Mouse (Mus musculus) neural tube, embryonic 11.5 days (tissue): Measurements from ENCODE around the gene Kidins220. TPM values are rescaled to one million over a fixed set of nuclear protein-coding genes. Genes with fewer than 3 reads are reported as not detected.

ENCODE experiments used
- ATAC-seq: fragments of 200-750 bp; cut with Nextera tagmentation; 2 replicates; pipeline ENCODE4 v1.8.0; 2017; ENCODE audit warnings: moderate number of reproducible peaks, mild to moderate bottlenecking, moderate TSS enrichment, moderate library complexity; ENCODE audit not compliant: insufficient read depth, low FRiP score, low TSS enrichment
- DNase-seq: peaks from one replicate; pipeline ENCODE4 v3.0.0-alpha.2; 2015; ENCODE audit warnings: low spot score
- H3K27ac ChIP-seq: fragments of 300-500 bp; sonication (generic); 2 replicates; pipeline ENCODE4 v1.5.1; 2014; ENCODE audit warnings: low read depth, mild to moderate bottlenecking, low read length
- H3K27me3 ChIP-seq: fragments of 300-500 bp; sonication (generic); 2 replicates; pipeline ENCODE4 v1.6.1; 2014; ENCODE audit warnings: mild to moderate bottlenecking, low read length, mixed read lengths; ENCODE audit not compliant: control insufficient read depth, insufficient read depth
- H3K36me3 ChIP-seq: fragments of 300-500 bp; sonication (generic); 2 replicates; pipeline ENCODE4 v1.6.1; 2014; ENCODE audit warnings: mild to moderate bottlenecking, low read length, moderate library complexity, mixed read lengths; ENCODE audit not compliant: control insufficient read depth, insufficient read depth
- H3K4me1 ChIP-seq: fragments of 300-500 bp; sonication (generic); 2 replicates; pipeline ENCODE4 v1.6.1; 2014; ENCODE audit warnings: low read length, mixed read lengths; ENCODE audit not compliant: control insufficient read depth, insufficient read depth
- H3K4me2 ChIP-seq: fragments of 300-500 bp; sonication (generic); 2 replicates; pipeline ENCODE4 v1.6.1; 2014; ENCODE audit warnings: low read depth, mild to moderate bottlenecking, moderate library complexity
- H3K4me3 ChIP-seq: fragments of 300-500 bp; sonication (generic); 2 replicates; pipeline ENCODE4 v1.5.1; 2014; ENCODE audit warnings: low read depth, low read length
- H3K9ac ChIP-seq: fragments of 300-500 bp; sonication (generic); 2 replicates; pipeline ENCODE4 v1.6.1; 2014; ENCODE audit warnings: mild to moderate bottlenecking, low read length
- H3K9me3 ChIP-seq: fragments of 300-500 bp; sonication (generic); 2 replicates; pipeline ENCODE4 v1.6.1; 2016; ENCODE audit warnings: low read length; ENCODE audit not compliant: control insufficient read depth
- WGBS: fragments of 180-500 bp; shearing (Covaris S2); extraction: QIAGEN DNeasy Blood & Tissue Kit; methylation state at CpG from one replicate; pipeline ENCODE4 v1.1.7; 2014; 5-methylcytosine and 5-hydroxymethylcytosine counted together
- polyA plus RNA-seq: library from polyadenylated mRNA; unstranded; fragments of >200 nt; fragmentation: Nextera tagmentation; extraction: Ambion mirVana; gene quantifications from 2 replicates; pipeline ENCODE4 v1.2.1, GENCODE M21; 2014

The Kidins220 gene
- polyA plus RNA-seq, 1 experiment from 2014 or later: 64.0 TPM

GRCm38 (mm10) chr12:24952147-24952546 lies 22.6 kb upstream of the Kidins220 start:
- Histone ChIP-seq H3K9me3 (no peaks in the 10 kb centered on the region), H3K4me3 (no peak overlapping the region), H3K9ac (no peak overlapping the region), H3K4me2 (no peak overlapping the region), H3K27ac (no peak overlapping the region), H3K27me3 (no peaks in the 10 kb centered on the region), H3K36me3 (no peaks in the 10 kb centered on the region; the same call in 1 of the 2 replicates), H3K4me1 (no peaks in the 10 kb centered on the region)
- DNase-seq (peak; percentile 70), ATAC-seq (no peak)
- 66% methylated on average over 6 of the region's 6 CpGs for WGBS

DNA sequence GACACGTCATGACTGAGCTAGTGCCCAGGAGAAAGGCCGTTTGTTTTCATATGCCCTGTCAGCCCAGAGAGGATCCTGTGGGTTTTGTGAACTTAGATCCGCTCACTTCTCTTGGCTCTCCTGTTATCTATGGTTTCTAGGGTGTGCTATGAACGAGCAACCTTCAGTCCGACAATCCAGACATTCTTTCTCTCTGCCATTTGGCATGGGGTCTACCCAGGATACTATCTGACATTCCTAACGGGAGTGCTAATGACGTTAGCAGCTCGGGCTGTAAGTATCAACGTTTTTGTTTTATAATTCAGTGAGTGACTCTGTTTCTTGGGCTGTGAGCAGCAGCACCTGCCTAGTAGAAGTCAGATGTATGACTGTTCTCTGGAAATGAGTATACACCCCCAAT lies 19.6 kb upstream of the Kidins220 start:
- 81% methylated on average over 9 of the region's 9 CpGs for WGBS
- ATAC-seq (no peak), DNase-seq (no peak)
- Histone ChIP-seq H3K4me3 (no peak overlapping the region), H3K27ac (no peak overlapping the region), H3K4me2 (no peak overlapping the region), H3K36me3 (no peaks in the 10 kb centered on the region; the same call in 1 of the 2 replicates), H3K4me1 (no peaks in the 10 kb centered on the region), H3K27me3 (no peaks in the 10 kb centered on the region), H3K9me3 (no peaks in the 10 kb centered on the region), H3K9ac (no peak overlapping the region)

DNA sequence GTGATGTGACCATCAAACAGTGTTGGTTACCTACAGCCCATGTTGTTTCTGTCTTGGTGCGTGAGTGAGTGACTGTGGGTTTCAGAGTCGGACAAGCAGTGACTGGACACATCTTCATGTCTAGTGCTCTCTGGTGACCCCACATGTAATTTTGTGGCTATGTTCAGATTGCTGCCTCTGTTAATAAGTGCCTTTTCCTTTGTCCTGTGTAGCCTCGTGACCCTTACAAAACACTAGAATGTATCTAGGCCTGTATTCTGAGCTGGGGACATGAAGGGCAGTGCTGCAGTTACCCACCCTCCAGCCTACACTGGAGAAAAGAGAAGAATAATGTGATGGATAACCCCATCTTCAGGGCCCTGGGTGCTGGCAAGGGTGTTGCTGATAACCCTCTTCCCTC lies 16.2 kb upstream of the Kidins220 start:
- no peak overlapping the region for H3K27ac ChIP-seq

GRCm38 (mm10) chr12:24961821-24962220 lies 12.9 kb upstream of the Kidins220 start:
- H3K4me2 ChIP-seq: no peak overlapping the region
- H3K36me3 ChIP-seq: no peaks in the 10 kb centered on the region
- H3K4me1 ChIP-seq: no peaks in the 10 kb centered on the region
- no peak overlapping the region for H3K27ac ChIP-seq
- no peak overlapping the region for H3K4me3 ChIP-seq
- 91% methylated on average over 7 of the region's 7 CpGs for WGBS
- DNase-seq (no peak), ATAC-seq (no peak)
- no peaks in the 10 kb centered on the region for H3K9me3 ChIP-seq
- H3K27me3 ChIP-seq: no peaks in the 10 kb centered on the region
- H3K9ac ChIP-seq: no peak overlapping the region

More for the DNA sequence above, 16.2 kb upstream of the Kidins220 start:
- H3K27me3 ChIP-seq: no peaks in the 10 kb centered on the region
- no peak overlapping the region for H3K4me2 ChIP-seq
- ATAC-seq (no peak), DNase-seq (no peak)
- H3K4me1 ChIP-seq: no peaks in the 10 kb centered on the region
- H3K9me3 ChIP-seq: no peaks in the 10 kb centered on the region
- H3K36me3 ChIP-seq: no peaks in the 10 kb centered on the region
- H3K4me3 ChIP-seq: no peak overlapping the region
- 91% methylated on average over 3 of the region's 3 CpGs for WGBS
- H3K9ac ChIP-seq: no peak overlapping the region

GRCm38 (mm10) chr12:24962362-24962967 lies 12.3 kb upstream of the Kidins220 start:
- 89% methylated on average over 11 of the region's 11 CpGs for WGBS
- no peaks in the 10 kb centered on the region for H3K27me3 ChIP-seq
- no peak overlapping the region for H3K4me2 ChIP-seq
- no peak overlapping the region for H3K27ac ChIP-seq
- H3K9me3 ChIP-seq: no peaks in the 10 kb centered on the region
- ATAC-seq: no peak
- no peak for DNase-seq
- no peaks in the 10 kb centered on the region for H3K4me1 ChIP-seq
- H3K4me3 ChIP-seq: no peak overlapping the region
- no peaks in the 10 kb centered on the region for H3K36me3 ChIP-seq
- H3K9ac ChIP-seq: no peak overlapping the region

- no peak for DNase-seq
Observed at GRCm38 (mm10) chr12:24963393-24964022, 11.2 kb upstream of the Kidins220 start.

GRCm38 (mm10) chr12:24965406-24965805 lies 9.3 kb upstream of the Kidins220 start:
- Histone ChIP-seq H3K9me3 (no peaks in the 10 kb centered on the region), H3K27me3 (no peaks in the 10 kb centered on the region), H3K4me1 (no peaks in the 10 kb centered on the region), H3K27ac (no peak overlapping the region), H3K9ac (no peak overlapping the region), H3K4me3 (no peak overlapping the region), H3K36me3 (no peaks in the 10 kb centered on the region), H3K4me2 (no peak overlapping the region)
- 83% methylated on average over 6 of the region's 6 CpGs for WGBS
- DNase-seq (no peak), ATAC-seq (no peak)

More at GRCm38 (mm10) chr12:24963393-24964022, 11.2 kb upstream of the Kidins220 start:
- Histone ChIP-seq H3K4me3 (no peak overlapping the region), H3K4me2 (no peak overlapping the region), H3K27me3 (no peaks in the 10 kb centered on the region), H3K9ac (no peak overlapping the region), H3K9me3 (no peaks in the 10 kb centered on the region), H3K4me1 (no peaks in the 10 kb centered on the region), H3K27ac (no peak overlapping the region), H3K36me3 (no peaks in the 10 kb centered on the region)
- no peak for ATAC-seq
- WGBS: 79% methylated on average over 13 of the region's 13 CpGs

- no peak for DNase-seq
- Histone ChIP-seq H3K9me3 (no peaks in the 10 kb centered on the region), H3K4me2 (no peak overlapping the region), H3K4me3 (no peak overlapping the region), H3K27me3 (no peaks in the 10 kb centered on the region), H3K36me3 (no peaks in the 10 kb centered on the region), H3K4me1 (no peaks in the 10 kb centered on the region), H3K27ac (no peak overlapping the region), H3K9ac (no peak overlapping the region)
- WGBS: 91% methylated on average over 2 of the region's 2 CpGs
- ATAC-seq: no peak
Observed at GRCm38 (mm10) chr12:24966046-24966445, 8.7 kb upstream of the Kidins220 start.
